In the genomic region with DNA sequence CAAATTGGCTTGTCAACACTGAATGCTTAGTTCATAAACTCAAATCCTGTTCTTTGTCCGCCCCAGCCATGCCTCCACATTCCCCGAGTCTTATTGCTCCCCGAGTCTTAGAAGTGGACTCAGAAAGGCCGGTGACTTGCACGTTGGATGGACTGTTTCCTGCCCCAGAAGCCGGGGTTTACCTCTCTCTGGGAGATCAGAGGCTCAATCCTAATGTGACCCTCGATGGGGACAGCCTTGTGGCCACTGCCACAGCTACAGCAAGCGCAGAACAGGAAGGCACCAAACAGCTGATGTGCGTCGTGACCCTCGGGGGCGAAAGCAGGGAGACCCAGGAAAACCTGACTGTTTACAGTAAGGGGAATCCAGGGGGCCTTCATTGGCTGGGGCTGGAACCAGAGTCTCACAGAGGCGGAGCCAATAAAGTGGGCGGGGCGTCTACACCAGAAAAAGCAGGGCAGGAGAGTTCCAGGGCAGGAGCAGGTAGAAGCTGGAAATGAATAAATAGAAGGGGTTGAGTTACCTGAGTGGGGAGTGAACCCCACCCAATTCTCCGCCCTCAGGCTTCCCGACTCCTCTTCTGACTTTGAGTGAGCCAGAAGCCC, we compare ENCODE assay signal across 11 mouse cellular contexts. TPM values are rescaled to one million over a fixed set of nuclear protein-coding genes. Genes with fewer than 3 reads are reported as not detected.
A peak's percentile ranks its signal among the peaks of the same experiment; 100 is the strongest.
DNase-seq lines count a peak whose midpoint lies in the region; ATAC-seq and TF ChIP-seq lines count a peak whose summit lies in the region.
"Had no signal": no experiment of that assay in that cellular context is flagged by ENCODE, and none has a peak within 500 bp of the region (broad histone marks: within the 10 kb centered on the region; RNA-seq: fewer than 3 reads in every experiment).

No protein-coding gene starts in this region.

- peak overlapping the region; percentile 87; the same call in 1 of the 2 replicates for H3K4me2 ChIP-seq in midbrain, embryonic 15.5 days
- no peak overlapping the region for H3K4me2 ChIP-seq in midbrain, embryonic 13.5 days (replicated peaks)
- H3K4me2 ChIP-seq in stomach, postnatal 0 days (replicated peaks; ENCODE audit: low read depth) = no peak overlapping the region

- H3K36me3 ChIP-seq in heart, embryonic 10.5 days = no peaks in the 10 kb centered on the region
- no peaks in the 10 kb centered on the region for H3K36me3 ChIP-seq in midbrain, embryonic 15.5 days (replicated peaks)
- H3K36me3 ChIP-seq in midbrain, embryonic 13.5 days = no peaks in the 10 kb centered on the region
- no peaks in the 10 kb centered on the region for H3K36me3 ChIP-seq in limb, embryonic 10.5 days
- no peaks in the 10 kb centered on the region for H3K36me3 ChIP-seq in stomach, postnatal 0 days (ENCODE audit: control insufficient read depth, insufficient read depth, low read length)

- 4% methylated on average over 17 of the region's 17 CpGs for WGBS in heart, embryonic 10.5 days
- 6% methylated on average over 17 of the region's 17 CpGs for WGBS in midbrain, embryonic 15.5 days
- 4% methylated on average over 17 of the region's 17 CpGs for WGBS in midbrain, embryonic 13.5 days
- WGBS in limb, embryonic 10.5 days = 4% methylated on average over 17 of the region's 17 CpGs
- 10% methylated on average over 17 of the region's 17 CpGs for WGBS in stomach, postnatal 0 days

- no peak for TF ChIP-seq EP300 in stomach, postnatal 0 days (optimal IDR thresholded peaks at IDR 0.05)

- H3K9ac ChIP-seq in midbrain, embryonic 15.5 days = no peak overlapping the region
- no peak overlapping the region for H3K9ac ChIP-seq in midbrain, embryonic 13.5 days (replicated peaks)
- no peak overlapping the region for H3K9ac ChIP-seq in stomach, postnatal 0 days (ENCODE audit: low read length)

- no peaks in the 10 kb centered on the region for H3K9me3 ChIP-seq in heart, embryonic 10.5 days
- H3K9me3 ChIP-seq in midbrain, embryonic 15.5 days = no peaks in the 10 kb centered on the region
- no peaks in the 10 kb centered on the region for H3K9me3 ChIP-seq in midbrain, embryonic 13.5 days
- H3K9me3 ChIP-seq in limb, embryonic 10.5 days (replicated peaks) = no peaks in the 10 kb centered on the region; the same call in 1 of the 2 replicates
- H3K9me3 ChIP-seq in stomach, postnatal 0 days (ENCODE audit: control insufficient read depth, low read length) = no peaks in the 10 kb centered on the region

- intact Hi-C loops in heart, postnatal 10 days (cut with DNase I) = loop anchor here (5.0 kb wide), 1 partner anchor 53 kb away; no protein-coding TSS in a partner anchor

- no peak for TF ChIP-seq CTCF in stomach, postnatal 0 days (IDR thresholded peaks at IDR 0.05; ENCODE audit: low read depth)

- H3K27me3 ChIP-seq in heart, embryonic 10.5 days (ENCODE audit: insufficient read depth, poor library complexity, severe bottlenecking) = peaks cover 92% of the 10 kb centered on the region
- peaks cover 90% of the 10 kb centered on the region for H3K27me3 ChIP-seq in midbrain, embryonic 15.5 days (replicated peaks)
- H3K27me3 ChIP-seq in midbrain, embryonic 13.5 days = peaks cover 99% of the 10 kb centered on the region
- H3K27me3 ChIP-seq in limb, embryonic 10.5 days (ENCODE audit: low read depth, poor library complexity, severe bottlenecking) = peaks cover 97% of the 10 kb centered on the region
- peaks cover 35% of the 10 kb centered on the region for H3K27me3 ChIP-seq in stomach, postnatal 0 days (ENCODE audit: control insufficient read depth, insufficient read depth, low read length)
- H3K27me3 ChIP-seq: CH12.LX had no signal

- no peak overlapping the region for H3K27ac ChIP-seq in heart, embryonic 10.5 days
- H3K27ac ChIP-seq in midbrain, embryonic 15.5 days = no peak overlapping the region
- no peak overlapping the region for H3K27ac ChIP-seq in midbrain, embryonic 13.5 days
- H3K27ac ChIP-seq in limb, embryonic 10.5 days = no peak overlapping the region
- H3K27ac ChIP-seq in stomach, postnatal 0 days (replicated peaks) = no peak overlapping the region

- no peak for ATAC-seq in midbrain, embryonic 15.5 days (replicated peaks)
- no peak for ATAC-seq in midbrain, embryonic 13.5 days
- ATAC-seq in stomach, postnatal 0 days (ENCODE audit: low FRiP score, low TSS enrichment) = no peak

- H3K4me1 ChIP-seq in heart, embryonic 10.5 days = peaks cover 76% of the 10 kb centered on the region
- H3K4me1 ChIP-seq in midbrain, embryonic 15.5 days = peaks cover 75% of the 10 kb centered on the region
- H3K4me1 ChIP-seq in midbrain, embryonic 13.5 days (replicated peaks) = peaks cover 65% of the 10 kb centered on the region
- peaks cover 71% of the 10 kb centered on the region for H3K4me1 ChIP-seq in limb, embryonic 10.5 days
- H3K4me1 ChIP-seq in stomach, postnatal 0 days (replicated peaks; ENCODE audit: control insufficient read depth, insufficient read depth) = 0 out of 2 replicates have a peak, but pooled peaks cover 3% of the 10 kb centered on the region

- no peak overlapping the region for H3K4me3 ChIP-seq in heart, embryonic 10.5 days
- H3K4me3 ChIP-seq in midbrain, embryonic 15.5 days = no peak overlapping the region
- no peak overlapping the region for H3K4me3 ChIP-seq in midbrain, embryonic 13.5 days (replicated peaks)
- H3K4me3 ChIP-seq in limb, embryonic 10.5 days = peak overlapping the region; percentile 16; the same call in 1 of the 2 replicates
- H3K4me3 ChIP-seq in stomach, postnatal 0 days (ENCODE audit: low read depth, low read length) = no peak overlapping the region

- DNase-seq in heart, adult 11 months = peak; percentile 89
- DNase-seq in heart, embryonic 10.5 days (ENCODE audit: low spot score) = no peak
- DNase-seq in limb, embryonic 10.5 days (ENCODE audit: low spot score) = peak; percentile 50
- peak; percentile 38 for DNase-seq in stomach, postnatal 0 days (ENCODE audit: low spot score)
- no peak for DNase-seq in natural killer cell, adult 2 months (ENCODE audit: low spot score in 2 of 2)
- DNase-seq in heart, postnatal 10 days = no peak

RNA-seq across cellular contexts. Expression of gene Icam5, which starts 2.7 kb away (rescaled TPM):
- 0.06 and 0.09 TPM in 2 replicates for polyA plus RNA-seq in heart, embryonic 10.5 days (2016; fragmentation: Nextera tagmentation; extraction: Ambion mirVana)
- polyA plus RNA-seq in midbrain, embryonic 15.5 days (2015; fragmentation: Nextera tagmentation; extraction: Ambion mirVana) = 1.8 TPM in 2 replicates
- polyA plus RNA-seq in midbrain, embryonic 13.5 days (2015; fragmentation: Nextera tagmentation; extraction: Ambion mirVana) = 0.32 and 0.34 TPM in 2 replicates
- polyA plus RNA-seq in limb, embryonic 10.5 days (2016; fragmentation: Nextera tagmentation; extraction: Ambion mirVana) = 0.05 TPM in 1 of 2 replicates, not detected in the other
- polyA plus RNA-seq in stomach, postnatal 0 days (2015; fragmentation: Nextera tagmentation; extraction: Ambion mirVana) = 0.15 and 0.27 TPM in 2 replicates
- total RNA-seq in heart, postnatal 10 days (2021) = under 1 TPM; 0.10 to 0.12 TPM
- polyA plus RNA-seq: heart, embryonic 14.5 days had no signal

RNA-seq across cellular contexts. Expression of gene Icam4, which starts 5.4 kb away (rescaled TPM):
- polyA plus RNA-seq in heart, embryonic 10.5 days (2016; fragmentation: Nextera tagmentation; extraction: Ambion mirVana) = 15.2 and 19.9 TPM in 2 replicates
- polyA plus RNA-seq in midbrain, embryonic 15.5 days (2015; fragmentation: Nextera tagmentation; extraction: Ambion mirVana) = 0.27 TPM in 2 replicates
- polyA plus RNA-seq in midbrain, embryonic 13.5 days (2015; fragmentation: Nextera tagmentation; extraction: Ambion mirVana) = 0.23 TPM in 2 replicates
- 5.1 and 5.4 TPM in 2 replicates for polyA plus RNA-seq in limb, embryonic 10.5 days (2016; fragmentation: Nextera tagmentation; extraction: Ambion mirVana)
- polyA plus RNA-seq in stomach, postnatal 0 days (2015; fragmentation: Nextera tagmentation; extraction: Ambion mirVana) = 0.50 and 0.81 TPM in 2 replicates
- total RNA-seq in heart, postnatal 10 days (2021) = under 1 TPM; 0.53 to 0.79 TPM

RNA-seq across cellular contexts. Expression of gene Icam1, which starts 18.8 kb away (rescaled TPM):
- 7.7 and 9.7 TPM in 2 replicates for polyA plus RNA-seq in heart, embryonic 10.5 days (2016; fragmentation: Nextera tagmentation; extraction: Ambion mirVana)
- polyA plus RNA-seq in midbrain, embryonic 15.5 days (2015; fragmentation: Nextera tagmentation; extraction: Ambion mirVana) = 3.3 and 3.9 TPM in 2 replicates
- polyA plus RNA-seq in midbrain, embryonic 13.5 days (2015; fragmentation: Nextera tagmentation; extraction: Ambion mirVana) = 2.9 and 3.9 TPM in 2 replicates
- 6.2 and 7.6 TPM in 2 replicates for polyA plus RNA-seq in limb, embryonic 10.5 days (2016; fragmentation: Nextera tagmentation; extraction: Ambion mirVana)
- polyA plus RNA-seq in stomach, postnatal 0 days (2015; fragmentation: Nextera tagmentation; extraction: Ambion mirVana) = 9.5 and 11.9 TPM in 2 replicates
- 1 to 10 TPM; 8.9 to 9.5 TPM for total RNA-seq in heart, postnatal 10 days (2021)

RNA-seq across cellular contexts. Expression of gene Mrpl4, which starts 32.0 kb away (rescaled TPM):
- 157 and 162 TPM in 2 replicates for polyA plus RNA-seq in heart, embryonic 10.5 days (2016; fragmentation: Nextera tagmentation; extraction: Ambion mirVana)
- 93.4 and 110 TPM in 2 replicates for polyA plus RNA-seq in midbrain, embryonic 15.5 days (2015; fragmentation: Nextera tagmentation; extraction: Ambion mirVana)
- 98.1 and 102 TPM in 2 replicates for polyA plus RNA-seq in midbrain, embryonic 13.5 days (2015; fragmentation: Nextera tagmentation; extraction: Ambion mirVana)
- 177 and 190 TPM in 2 replicates for polyA plus RNA-seq in limb, embryonic 10.5 days (2016; fragmentation: Nextera tagmentation; extraction: Ambion mirVana)
- 87.3 and 90.2 TPM in 2 replicates for polyA plus RNA-seq in stomach, postnatal 0 days (2015; fragmentation: Nextera tagmentation; extraction: Ambion mirVana)
- 100 to 1,000 TPM; 103 to 104 TPM for total RNA-seq in heart, postnatal 10 days (2021)

RNA-seq across cellular contexts. Expression of gene Zglp1, which starts 32.3 kb away (rescaled TPM):
- 1.0 and 1.9 TPM in 2 replicates for polyA plus RNA-seq in heart, embryonic 10.5 days (2016; fragmentation: Nextera tagmentation; extraction: Ambion mirVana)
- 0.86 and 3.1 TPM in 2 replicates for polyA plus RNA-seq in midbrain, embryonic 15.5 days (2015; fragmentation: Nextera tagmentation; extraction: Ambion mirVana)
- polyA plus RNA-seq in midbrain, embryonic 13.5 days (2015; fragmentation: Nextera tagmentation; extraction: Ambion mirVana) = 1.8 and 2.0 TPM in 2 replicates
- 0.61 and 2.5 TPM in 2 replicates for polyA plus RNA-seq in limb, embryonic 10.5 days (2016; fragmentation: Nextera tagmentation; extraction: Ambion mirVana)
- polyA plus RNA-seq in stomach, postnatal 0 days (2015; fragmentation: Nextera tagmentation; extraction: Ambion mirVana) = not detected in 2 replicates
- not detected for total RNA-seq in heart, postnatal 10 days (2021)
- total RNA-seq: left cerebral cortex, postnatal 36 days had no signal

Comparison
In these comparisons a context has a peak if more than half of its experiments do, and no peak if none do; other contexts are left out.
1. DNase-seq: peak in heart, adult 11 months (single experiment), limb, embryonic 10.5 days (single experiment) and stomach, postnatal 0 days (single experiment); none in heart, embryonic 10.5 days (single experiment), natural killer cell, adult 2 months (0 of 2) and heart, postnatal 10 days (0 of 2).